Mouse (Mus musculus) kidney, postnatal 0 days (tissue): ENCODE results near the gene Gm5901. TPM values are rescaled to one million over a fixed set of nuclear protein-coding genes. Genes with fewer than 3 reads are reported as not detected.

Experiments used
- ATAC-seq: fragments of 200-750 bp; cut with Nextera tagmentation; replicated peaks from 2 replicates; pipeline ENCODE4 v1.8.0; 2017; ENCODE audit warnings: low read depth, moderate number of reproducible peaks, moderate TSS enrichment, moderate library complexity; ENCODE audit not compliant: low FRiP score
- DNase-seq: peaks from one replicate; pipeline ENCODE4 v3.0.0-alpha.2; 2016; ENCODE audit warnings: low spot score
- H3K27ac ChIP-seq: fragments of 300-500 bp; sonication (generic); 2 replicates; pipeline ENCODE4 v1.5.1; 2014; ENCODE audit warnings: mild to moderate bottlenecking
- H3K27me3 ChIP-seq: fragments of 300-500 bp; sonication (generic); 2 replicates; pipeline ENCODE4 v1.6.1; 2014; ENCODE audit warnings: low read length, mixed read lengths; ENCODE audit not compliant: insufficient read depth
- H3K36me3 ChIP-seq: fragments of 300-500 bp; sonication (generic); 2 replicates; pipeline ENCODE4 v1.6.1; 2014; ENCODE audit warnings: low read length, mixed read lengths; ENCODE audit not compliant: insufficient read depth
- H3K4me1 ChIP-seq: fragments of 300-500 bp; sonication (generic); replicated peaks from 2 replicates; pipeline ENCODE4 v1.6.1; 2014; ENCODE audit warnings: antibody characterized with exemption, low read length, mixed read lengths; ENCODE audit not compliant: insufficient read depth
- H3K4me2 ChIP-seq: fragments of 300-500 bp; sonication (generic); 2 replicates; pipeline ENCODE4 v1.6.1; 2014; ENCODE audit warnings: mild to moderate bottlenecking, low read length, moderate library complexity, mixed read lengths
- H3K4me3 ChIP-seq: fragments of 300-500 bp; sonication (generic); replicated peaks from 2 replicates; pipeline ENCODE4 v1.5.1; 2014; ENCODE audit warnings: low read depth, low read length
- H3K9ac ChIP-seq: fragments of 300-500 bp; sonication (generic); 2 replicates; pipeline ENCODE4 v1.6.1; 2014; ENCODE audit warnings: low read depth, low read length
- H3K9me3 ChIP-seq: fragments of 300-500 bp; sonication (generic); replicated peaks from 2 replicates; pipeline ENCODE4 v1.6.1; 2016; ENCODE audit warnings: low read length, inconsistent platforms, mixed read lengths
- CTCF ChIP-seq: IDR thresholded peaks from 2 replicates; pipeline ENCODE4 v1.5.1; 2016; ENCODE audit warnings: antibody characterized with exemption, low read depth, mild to moderate bottlenecking, moderate library complexity
- WGBS: fragments of 180-500 bp; shearing (Covaris S2); extraction: QIAGEN DNeasy Blood & Tissue Kit; methylation state at CpG from one replicate; pipeline ENCODE4 v1.1.7; 2014; 5-methylcytosine and 5-hydroxymethylcytosine counted together
- polyA plus RNA-seq: library from polyadenylated mRNA; unstranded; fragments of >200 nt; fragmentation: Nextera tagmentation; extraction: Ambion mirVana; gene quantifications from 2 replicates; pipeline ENCODE4 v1.2.1, GENCODE M21; 2015

Gene Gm5901
- polyA plus RNA-seq, 1 experiment from 2014 or later = not detected

DNA sequence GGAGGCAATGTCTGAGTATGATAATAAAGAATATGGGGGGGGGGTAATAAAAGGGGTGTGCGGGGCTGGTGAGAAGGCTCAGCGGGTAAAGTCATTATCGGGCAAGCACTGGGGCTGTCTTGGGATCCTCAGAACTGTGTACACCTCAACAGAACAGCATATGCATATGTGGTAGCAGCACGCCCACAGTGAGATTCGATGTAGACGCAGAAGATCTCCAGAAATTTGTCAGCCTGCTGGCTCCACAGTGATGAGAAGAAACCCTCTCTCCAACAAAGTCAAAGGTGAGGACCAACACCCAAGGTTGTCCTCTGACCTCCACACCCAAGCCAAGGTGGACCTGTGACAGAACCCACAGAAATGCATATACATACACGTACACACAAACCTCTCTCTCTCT, 41.7 kb downstream of the Gm5901 start:
- H3K4me2 ChIP-seq = no peak overlapping the region
- ATAC-seq (no peak), DNase-seq (no peak)
- H3K4me3 ChIP-seq = no peak overlapping the region
- H3K36me3 ChIP-seq = no peaks in the 10 kb centered on the region
- WGBS = 91% methylated on average over 7 of the region's 7 CpGs
- H3K27ac ChIP-seq = no peak overlapping the region
- no peak overlapping the region for H3K9ac ChIP-seq
- TF ChIP-seq CTCF = no peak
- H3K9me3 ChIP-seq = no peaks in the 10 kb centered on the region
- no peaks in the 10 kb centered on the region for H3K4me1 ChIP-seq
- H3K27me3 ChIP-seq = no peaks in the 10 kb centered on the region

DNA sequence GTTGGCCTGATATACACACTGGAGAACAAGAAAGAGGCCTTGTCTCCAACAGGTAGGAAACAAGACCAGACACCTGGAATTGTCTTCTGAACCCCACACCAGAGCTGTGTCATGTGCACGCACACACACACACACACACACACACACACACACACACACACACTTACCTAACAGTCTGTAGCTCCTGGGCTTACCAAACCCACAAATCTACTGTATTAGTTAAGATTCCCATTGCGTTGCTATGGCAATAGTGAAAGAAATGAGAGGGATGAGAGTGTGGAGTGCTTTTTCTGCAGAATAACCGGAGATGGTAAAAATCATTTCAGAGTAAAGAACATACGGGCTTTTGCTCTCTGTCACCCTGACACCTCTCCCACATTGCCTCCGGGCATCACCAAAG, 43.3 kb downstream of the Gm5901 start:
- DNase-seq (no peak), ATAC-seq (no peak)
- Histone ChIP-seq H3K27ac (no peak overlapping the region), H3K9ac (no peak overlapping the region), H3K4me1 (no peaks in the 10 kb centered on the region), H3K4me2 (no peak overlapping the region), H3K9me3 (no peaks in the 10 kb centered on the region), H3K27me3 (no peaks in the 10 kb centered on the region), H3K36me3 (no peaks in the 10 kb centered on the region), H3K4me3 (no peak overlapping the region)
- WGBS = 82% methylated on average over 5 of the region's 5 CpGs
- TF ChIP-seq CTCF = no peak

DNA sequence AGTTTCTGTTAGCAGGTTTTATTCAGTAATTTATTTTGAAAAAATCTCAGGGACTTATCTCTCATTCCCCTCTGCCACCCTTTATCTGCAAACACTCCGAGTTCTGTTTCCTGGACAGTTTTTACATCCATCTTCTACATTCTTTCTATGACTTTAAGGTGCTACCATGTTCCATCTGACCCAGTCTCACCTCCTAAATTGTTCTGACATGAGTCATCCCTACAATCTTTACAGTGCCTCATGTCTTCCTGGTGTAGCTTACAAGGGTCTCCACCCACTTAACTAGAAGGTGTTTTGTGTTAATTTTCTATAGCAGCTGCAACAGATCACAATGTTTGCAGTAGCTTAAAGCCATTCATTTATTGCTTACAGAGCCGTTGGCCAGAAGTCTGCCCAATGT, 46.1 kb downstream of the Gm5901 start:
- Histone ChIP-seq H3K4me2 (no peak overlapping the region), H3K9ac (no peak overlapping the region), H3K36me3 (no peaks in the 10 kb centered on the region), H3K4me3 (no peak overlapping the region), H3K27me3 (peaks cover 11% of the 10 kb centered on the region; the same call in 1 of the 2 replicates), H3K9me3 (no peaks in the 10 kb centered on the region), H3K27ac (no peak overlapping the region), H3K4me1 (no peaks in the 10 kb centered on the region)
- DNase-seq = no peak
- 20% methylated on average over 2 of the region's 2 CpGs for WGBS
- no peak for ATAC-seq
- no peak for TF ChIP-seq CTCF

DNA sequence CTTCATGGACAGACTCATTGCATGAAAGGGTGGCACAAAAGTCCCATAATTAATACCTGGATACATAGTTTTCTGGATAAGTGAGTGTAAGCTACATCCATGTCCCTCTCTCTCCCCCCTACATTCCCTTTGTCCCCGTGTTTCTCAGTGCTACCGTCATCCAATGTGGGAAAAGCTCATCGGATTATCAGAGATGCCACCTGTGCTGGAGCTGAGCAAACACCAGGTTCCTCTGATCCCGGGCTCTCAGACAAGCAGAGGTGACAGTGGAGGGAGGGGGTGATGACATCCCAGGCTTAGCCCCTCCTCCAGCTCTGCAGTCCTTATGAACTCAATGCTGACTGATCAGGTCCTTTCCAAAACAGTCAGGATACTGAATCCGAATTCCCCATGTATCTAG, 49.5 kb downstream of the Gm5901 start:
- Histone ChIP-seq H3K9me3 (no peaks in the 10 kb centered on the region), H3K4me2 (no peak overlapping the region), H3K4me3 (no peak overlapping the region), H3K27ac (no peak overlapping the region), H3K27me3 (peaks cover 19% of the 10 kb centered on the region; the same call in 1 of the 2 replicates), H3K36me3 (no peaks in the 10 kb centered on the region), H3K9ac (no peak overlapping the region), H3K4me1 (no peaks in the 10 kb centered on the region)
- 37% methylated on average over 5 of the region's 5 CpGs for whole genome bisulfite sequencing
- ATAC-seq = no peak
- no peak for TF ChIP-seq CTCF
- DNase-seq = no peak

DNA sequence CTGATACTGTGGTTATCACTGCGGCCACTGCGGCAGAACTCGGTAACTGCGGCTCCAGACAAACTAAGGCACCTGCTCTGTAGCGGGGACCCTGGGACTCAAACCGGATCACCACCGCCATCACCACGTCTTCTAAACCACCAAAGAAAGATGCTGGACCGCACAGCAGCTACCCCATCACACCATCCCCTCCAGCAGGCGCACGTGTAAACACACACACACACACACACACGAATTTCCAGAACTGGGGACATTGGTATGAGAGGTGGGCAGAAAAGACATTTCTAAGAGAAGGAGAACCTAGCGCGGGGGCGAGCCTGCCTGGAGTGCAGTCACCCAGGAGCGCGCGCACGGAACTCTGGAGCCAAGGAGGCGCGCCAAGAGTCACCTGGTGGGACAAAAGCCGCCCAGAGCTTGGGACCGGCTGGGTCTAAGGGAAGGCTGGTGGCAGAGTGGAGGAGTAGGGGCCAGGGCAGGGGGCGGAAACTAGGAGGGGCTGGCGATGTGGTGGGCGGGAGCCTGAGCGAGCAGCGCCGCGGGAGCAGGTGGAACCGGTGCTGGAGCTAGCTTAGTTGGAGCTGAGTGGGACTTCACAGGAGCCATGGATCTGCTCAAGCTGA, 50.7 kb downstream of the Gm5901 start, which contains the start of gene Cckbr:
Gene Cckbr, plus strand, starts transcription at position 308 of the 620 bp plus-strand sequence.
- H3K36me3 ChIP-seq = no peaks in the 10 kb centered on the region
- H3K27ac ChIP-seq = no peak within 1 kb of the TSS
- peak within 1 kb of the TSS; percentile 26 for H3K4me3 ChIP-seq
- under 1% methylated on average over 31 of the region's 31 CpGs for WGBS
- H3K9me3 ChIP-seq = no peaks in the 10 kb centered on the region
- peak; percentile 83; the same call in 1 of the 2 replicates for ATAC-seq
- 0 out of 2 replicates have a peak within 1 kb of the TSS, but pooled peaks have one; percentile 35 for H3K9ac ChIP-seq
- peak within 1 kb of the TSS; percentile 66 for H3K4me2 ChIP-seq
- TF ChIP-seq CTCF = no peak
- peaks cover 19% of the 10 kb centered on the region; the same call in 1 of the 2 replicates for H3K27me3 ChIP-seq
- peak; percentile 23 for DNase-seq
- H3K4me1 ChIP-seq = no peaks in the 10 kb centered on the region

DNA sequence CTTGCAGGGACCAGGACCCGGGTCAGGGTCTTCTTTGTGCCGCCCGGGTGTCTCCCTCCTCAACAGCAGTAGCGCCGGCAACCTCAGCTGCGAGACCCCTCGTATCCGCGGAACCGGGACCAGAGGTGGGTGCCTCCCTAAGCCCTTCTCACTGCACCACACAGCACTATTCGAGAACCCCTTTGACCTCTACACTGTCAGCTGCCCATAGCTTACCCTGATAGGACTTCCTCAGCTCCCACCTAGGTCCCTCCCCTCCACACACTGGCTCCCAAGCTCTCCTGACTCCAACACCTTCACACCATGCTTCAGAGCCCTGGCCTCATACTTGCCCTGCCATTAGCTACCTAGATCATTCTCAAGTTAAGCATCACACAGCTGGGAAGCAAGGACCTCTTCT, 51.2 kb downstream of the Gm5901 start:
- DNase-seq (no peak), ATAC-seq (peak; percentile 41; the same call in 1 of the 2 replicates)
- Histone ChIP-seq H3K4me3 (peak overlapping the region; percentile 26), H3K36me3 (no peaks in the 10 kb centered on the region), H3K27ac (no peak overlapping the region), H3K27me3 (peaks cover 19% of the 10 kb centered on the region; the same call in 1 of the 2 replicates), H3K4me1 (no peaks in the 10 kb centered on the region), H3K9me3 (no peaks in the 10 kb centered on the region), H3K9ac (0 out of 2 replicates have a peak overlapping the region, but pooled peaks have one; percentile 35), H3K4me2 (peak overlapping the region; percentile 66)
- no peak for TF ChIP-seq CTCF
- 0% methylated on average over 4 of the region's 11 CpGs for WGBS

Other genes with a start within 250 kb of the Gm5901 start
- not detected in 2 replicates for gene Olfr683, start 228.0 kb upstream of the Gm5901 start, polyA plus RNA-seq
- gene Olfr684, start 211.4 kb upstream of the Gm5901 start, polyA plus RNA-seq = not detected in 2 replicates
- not detected in 2 replicates for gene Olfr685, start 189.0 kb upstream of the Gm5901 start, polyA plus RNA-seq
- gene Olfr686, start 167.6 kb upstream of the Gm5901 start, polyA plus RNA-seq = not detected in 2 replicates
- gene Olfr688, start 86.9 kb upstream of the Gm5901 start, polyA plus RNA-seq = not detected in 2 replicates
- gene Olfr689, start 63.9 kb upstream of the Gm5901 start, polyA plus RNA-seq = not detected in 2 replicates
- not detected in 2 replicates for gene Olfr690, start 40.9 kb upstream of the Gm5901 start, polyA plus RNA-seq
- not detected in 2 replicates for gene Olfr691, start 32.8 kb upstream of the Gm5901 start, polyA plus RNA-seq
- gene Olfr692, start 6.8 kb upstream of the Gm5901 start, polyA plus RNA-seq = not detected in 2 replicates
- gene Fam160a2, start 25.0 kb downstream of the Gm5901 start, polyA plus RNA-seq = 28.0 and 33.2 TPM in 2 replicates
- 0.05 TPM in 1 of 2 replicates, not detected in the other for gene Cnga4, start 29.5 kb downstream of the Gm5901 start, polyA plus RNA-seq
- gene Cckbr, start 50.7 kb downstream of the Gm5901 start, polyA plus RNA-seq = 0.59 and 0.62 TPM in 2 replicates
- gene Cavin3, start 107.3 kb downstream of the Gm5901 start, polyA plus RNA-seq = 68.0 and 75.8 TPM in 2 replicates
- gene Smpd1, start 179.3 kb downstream of the Gm5901 start, polyA plus RNA-seq = 60.5 and 60.7 TPM in 2 replicates
- gene Apbb1, start 206.6 kb downstream of the Gm5901 start, polyA plus RNA-seq = 31.4 and 34.1 TPM in 2 replicates
- 0.47 and 0.64 TPM in 2 replicates for gene Hpx, start 225.1 kb downstream of the Gm5901 start, polyA plus RNA-seq